Mouse (Mus musculus) myocyte (in vitro differentiated cells): ENCODE results near the gene Adprhl2. TPM values are rescaled to one million over a fixed set of nuclear protein-coding genes. Genes with fewer than 3 reads are reported as not detected.

ENCODE experiments used
- H3K27me3 ChIP-seq: one replicate; pipeline ENCODE4 v1.6.1; 2011; ENCODE audit not compliant: control insufficient read depth, insufficient read depth, insufficient read length
- H3K36me3 ChIP-seq: one replicate; pipeline ENCODE4 v1.6.1; 2011; ENCODE audit not compliant: control insufficient read depth, insufficient read depth
- H3K4me2 ChIP-seq: one replicate; pipeline ENCODE4 v1.6.1; 2011; ENCODE audit warnings: low read depth, control low read depth
- H3K4me3 ChIP-seq: one replicate; pipeline ENCODE4 v1.5.1; 2011; ENCODE audit warnings: mild to moderate bottlenecking, control low read depth, moderate library complexity
- H3K79me2 ChIP-seq: one replicate; pipeline ENCODE4 v1.6.1; 2011; ENCODE audit not compliant: control insufficient read depth, insufficient read depth
- H3ac ChIP-seq: one replicate; pipeline ENCODE4 v1.6.1; 2011; ENCODE audit not compliant: control insufficient read depth, insufficient read length
- CEBPB ChIP-seq: IDR thresholded peaks from 2 replicates; pipeline ENCODE4 v1.6.1; 2011; ENCODE audit warnings: mild to moderate bottlenecking, moderate library complexity; ENCODE audit not compliant: poor library complexity, insufficient read depth, severe bottlenecking
- E2F4 ChIP-seq: IDR thresholded peaks from one replicate; pipeline ENCODE4 v1.6.1; 2011; ENCODE audit warnings: mild to moderate bottlenecking, control low read depth, moderate library complexity; ENCODE audit not compliant: insufficient read depth
- MAX ChIP-seq: IDR thresholded peaks from one replicate; pipeline ENCODE4 v1.6.1; 2011; ENCODE audit warnings: low read depth, mild to moderate bottlenecking, control low read depth
- MYOD1 ChIP-seq, 3 experiments: IDR thresholded peaks; one replicate each; pipeline ENCODE4 v1.6.1; 2011; ENCODE audit warnings: control low read depth in 2 of 3, low read depth in 2 of 3, mild to moderate bottlenecking in 2 of 3, moderate library complexity in 1 of 3; ENCODE audit not compliant: insufficient read length in 2 of 3, control insufficient read depth in 1 of 3
- MYOG ChIP-seq, 3 experiments: IDR thresholded peaks; one replicate each; pipeline ENCODE4 v1.6.1; 2011; ENCODE audit warnings: control low read depth in 2 of 3, low read depth in 2 of 3, mild to moderate bottlenecking in 2 of 3; ENCODE audit not compliant: insufficient read length in 2 of 3, control insufficient read depth in 1 of 3, insufficient read depth in 1 of 3
- POLR2A ChIP-seq: IDR thresholded peaks from one replicate; pipeline ENCODE4 v1.6.1; 2011; ENCODE audit warnings: low read depth, mild to moderate bottlenecking, control low read depth, moderate library complexity; ENCODE audit not compliant: insufficient read length
- POLR2AphosphoS2 ChIP-seq: IDR thresholded peaks from one replicate; pipeline ENCODE4 v1.6.1; 2011; ENCODE audit warnings: low read depth, control low read depth; ENCODE audit not compliant: insufficient read length
- REST ChIP-seq: IDR thresholded peaks from one replicate; pipeline ENCODE4 v1.6.1; 2011; ENCODE audit warnings: mild to moderate bottlenecking, control low read depth, moderate library complexity; ENCODE audit not compliant: insufficient read depth, insufficient read length
- SRF ChIP-seq: IDR thresholded peaks from one replicate; pipeline ENCODE4 v1.6.1; 2011; ENCODE audit warnings: low read depth; ENCODE audit not compliant: control insufficient read depth, insufficient read length
- TCF12 ChIP-seq: IDR thresholded peaks from one replicate; pipeline ENCODE4 v1.6.1; 2011; ENCODE audit warnings: mild to moderate bottlenecking, control low read depth; ENCODE audit not compliant: poor library complexity, insufficient read depth, severe bottlenecking
- TCF3 ChIP-seq: IDR thresholded peaks from one replicate; pipeline ENCODE4 v1.6.1; 2011; ENCODE audit warnings: low read depth, control low read depth; ENCODE audit not compliant: insufficient read length
- USF1 ChIP-seq: IDR thresholded peaks from one replicate; pipeline ENCODE4 v1.6.1; 2011; ENCODE audit warnings: low read depth, mild to moderate bottlenecking, control low read depth, moderate library complexity
- polyA plus RNA-seq: library from polyadenylated mRNA; unstranded; fragments of >200 nt; fragmentation: generic; extraction: Trizol; gene quantifications from one replicate; pipeline ENCODE4 v1.2.1, GENCODE M21; 2012; ENCODE audit warnings: missing spikeins

Gene Adprhl2
- polyA plus RNA-seq, 1 experiment, result 31.5 TPM

DNA sequence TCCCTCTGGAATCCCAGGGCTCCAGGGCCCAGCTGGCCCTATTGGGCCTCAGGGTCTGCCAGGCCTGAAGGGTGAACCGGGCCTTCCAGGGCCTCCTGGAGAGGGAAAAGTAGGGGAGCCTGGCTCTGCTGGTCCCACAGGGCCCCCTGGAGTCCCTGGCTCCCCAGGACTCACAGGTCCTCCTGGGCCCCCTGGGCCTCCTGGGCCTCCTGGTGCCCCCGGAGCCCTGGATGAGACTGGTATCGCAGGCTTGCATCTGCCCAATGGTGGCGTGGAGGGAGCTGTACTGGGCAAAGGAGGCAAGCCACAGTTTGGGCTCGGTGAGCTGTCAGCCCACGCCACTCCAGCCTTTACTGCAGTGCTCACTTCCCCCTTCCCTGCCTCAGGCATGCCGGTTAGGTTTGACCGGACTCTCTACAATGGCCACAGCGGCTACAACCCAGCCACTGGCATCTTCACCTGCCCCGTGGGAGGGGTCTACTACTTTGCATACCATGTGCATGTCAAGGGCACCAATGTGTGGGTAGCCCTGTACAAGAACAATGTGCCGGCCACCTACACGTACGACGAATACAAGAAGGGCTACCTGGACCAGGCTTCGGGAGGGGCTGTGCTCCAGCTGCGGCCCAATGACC is 9.8 kb downstream of the Adprhl2 start:
- no peaks in the 10 kb centered on the region for H3K79me2 ChIP-seq
- no peak for TF ChIP-seq USF1
- no peak for TF ChIP-seq POLR2A
- no peak for TF ChIP-seq CEBPB
- no peak for TF ChIP-seq TCF3
- no peak for TF ChIP-seq SRF
- TF ChIP-seq TCF12, result no peak
- H3ac ChIP-seq, result no peak overlapping the region
- no peak overlapping the region for H3K4me3 ChIP-seq
- H3K36me3 ChIP-seq, result no peaks in the 10 kb centered on the region
- H3K27me3 ChIP-seq, result no peaks in the 10 kb centered on the region
- H3K4me2 ChIP-seq, result no peak overlapping the region

DNA sequence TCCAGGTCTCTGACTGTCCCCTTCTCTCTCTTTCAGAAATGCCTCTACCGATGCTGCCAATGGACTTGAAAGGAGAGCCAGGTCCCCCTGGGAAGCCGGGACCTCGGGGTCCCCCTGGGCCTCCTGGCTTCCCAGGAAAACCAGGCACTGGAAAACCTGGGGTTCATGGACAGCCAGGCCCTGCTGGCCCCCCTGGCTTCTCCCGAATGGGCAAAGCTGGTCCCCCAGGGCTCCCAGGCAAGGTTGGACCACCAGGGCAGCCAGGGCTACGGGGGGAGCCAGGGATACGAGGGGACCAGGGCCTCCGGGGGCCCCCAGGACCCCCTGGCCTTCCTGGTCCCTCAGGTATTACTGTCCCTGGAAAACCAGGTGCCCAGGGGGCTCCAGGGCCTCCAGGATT is 11.2 kb downstream of the Adprhl2 start:
- Histone ChIP-seq H3K36me3 (no peaks in the 10 kb centered on the region), H3K4me2 (no peak overlapping the region), H3K4me3 (no peak overlapping the region), H3K79me2 (no peaks in the 10 kb centered on the region), H3K27me3 (no peaks in the 10 kb centered on the region), H3ac (no peak overlapping the region)
- no peak for TF ChIP-seq CEBPB
- TF ChIP-seq MYOD1 (IDR thresholded peaks at IDR 0.05; ENCODE audit: control insufficient read depth in 1 of 3, insufficient read length in 2 of 3, low read depth in 2 of 3), result no peak
- TF ChIP-seq SRF, result no peak
- no peak for TF ChIP-seq TCF12
- no peak for TF ChIP-seq E2F4
- TF ChIP-seq TCF3, result no peak
- no peak for TF ChIP-seq MAX
- TF ChIP-seq USF1, result no peak
- no peak for TF ChIP-seq POLR2AphosphoS2
- no peak for TF ChIP-seq MYOG (IDR thresholded peaks at IDR 0.05; ENCODE audit: control insufficient read depth in 1 of 3, insufficient read depth in 1 of 3, insufficient read length in 2 of 3, low read depth in 2 of 3)
- TF ChIP-seq REST, result no peak

DNA sequence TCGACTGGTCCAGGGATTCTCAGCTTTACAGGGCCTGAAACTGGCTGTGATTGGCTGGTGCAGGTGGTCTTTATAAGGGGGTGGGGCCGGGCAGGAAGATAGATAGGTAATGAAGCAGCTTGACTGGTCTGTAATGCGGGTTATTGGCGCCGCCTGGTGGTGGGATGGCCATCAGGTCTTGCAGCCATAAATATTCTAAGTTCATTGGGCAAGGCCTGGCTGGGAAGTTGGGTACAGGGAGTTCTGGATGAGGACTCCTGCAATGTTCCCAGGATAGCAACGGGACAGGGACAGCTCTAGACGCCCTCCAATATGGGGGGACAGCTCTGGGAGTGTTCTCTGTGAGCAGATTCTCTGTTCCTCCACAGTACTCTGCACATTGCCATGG is 11.6 kb downstream of the Adprhl2 start:
- Histone ChIP-seq H3K27me3 (no peaks in the 10 kb centered on the region), H3K4me2 (peak overlapping the region; percentile 73), H3K36me3 (no peaks in the 10 kb centered on the region), H3K79me2 (no peaks in the 10 kb centered on the region), H3K4me3 (no peak overlapping the region), H3ac (no peak overlapping the region)
- TF ChIP-seq MAX, result no peak
- TF ChIP-seq MYOD1 (IDR thresholded peaks at IDR 0.05; ENCODE audit: control insufficient read depth in 1 of 3, insufficient read length in 2 of 3, low read depth in 2 of 3), result peak in 1 of 3 experiments; percentile 3

DNA sequence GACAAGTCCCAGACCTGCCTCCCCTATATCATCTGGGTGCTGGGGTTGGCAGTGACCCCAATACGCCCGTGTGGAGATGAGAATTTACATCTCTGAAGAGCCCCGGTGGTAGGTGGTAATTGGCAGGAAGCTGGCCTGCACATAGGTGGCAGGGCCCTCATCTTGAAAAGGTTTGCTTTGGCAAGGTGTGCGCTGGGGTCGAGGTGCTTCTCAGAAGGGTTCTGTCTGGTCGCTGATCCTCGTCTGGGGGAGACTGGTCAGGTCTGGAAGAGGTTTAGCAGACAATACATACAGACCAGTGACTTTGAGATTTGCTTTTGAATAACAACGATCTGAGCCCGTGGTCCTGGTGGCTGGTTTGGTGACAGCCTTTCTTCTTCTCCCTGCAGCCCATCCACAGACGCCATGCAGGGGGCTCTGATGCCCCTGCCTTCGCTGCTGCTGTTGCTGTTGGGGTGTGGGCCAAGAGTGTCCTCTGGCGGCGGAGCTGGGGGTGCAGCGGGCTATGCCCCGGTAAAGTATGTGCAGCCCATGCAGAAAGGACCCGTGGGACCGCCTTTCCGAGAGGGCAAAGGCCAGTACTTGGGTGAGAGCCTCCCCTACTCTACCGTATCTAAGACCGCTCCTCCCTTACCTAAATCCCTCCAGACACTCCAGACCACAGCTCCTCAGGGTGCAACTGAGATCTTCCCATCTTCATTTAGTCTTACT is 12.1 kb downstream of the Adprhl2 start:
- no peak overlapping the region for H3K4me3 ChIP-seq
- H3K79me2 ChIP-seq, result no peaks in the 10 kb centered on the region

DNA sequence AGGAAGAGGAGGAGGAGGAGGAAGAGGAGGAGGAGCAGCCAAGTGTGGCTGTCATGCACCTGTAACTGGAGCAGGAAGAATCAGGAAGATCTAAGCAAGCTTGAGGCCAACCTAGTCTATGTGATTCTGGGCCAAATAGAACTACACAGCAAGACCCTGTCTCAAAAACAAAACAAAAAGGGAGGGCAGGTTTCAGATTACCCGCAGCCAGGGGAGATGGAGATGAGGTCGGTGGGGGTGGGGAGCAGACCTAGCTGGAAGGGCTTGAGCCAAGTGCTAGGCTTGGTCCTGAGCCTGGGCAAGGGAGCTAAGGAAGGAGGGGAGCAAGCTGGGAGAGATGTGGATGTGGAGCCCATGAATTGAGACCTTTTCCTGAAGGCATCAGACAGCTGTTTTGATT is 14.7 kb downstream of the Adprhl2 start:
- Histone ChIP-seq H3K36me3 (no peaks in the 10 kb centered on the region), H3ac (no peak overlapping the region), H3K27me3 (no peaks in the 10 kb centered on the region), H3K79me2 (no peaks in the 10 kb centered on the region), H3K4me3 (no peak overlapping the region), H3K4me2 (no peak overlapping the region)
- TF ChIP-seq MYOD1 (IDR thresholded peaks at IDR 0.05; ENCODE audit: control insufficient read depth in 1 of 3, insufficient read length in 2 of 3, low read depth in 2 of 3), result no peak
- no peak for TF ChIP-seq SRF
- no peak for TF ChIP-seq MAX
- TF ChIP-seq REST, result no peak
- TF ChIP-seq TCF12, result no peak

More for the DNA sequence above, 12.1 kb downstream of the Adprhl2 start:
- Histone ChIP-seq H3K27me3 (no peaks in the 10 kb centered on the region), H3K36me3 (no peaks in the 10 kb centered on the region), H3K4me2 (peak overlapping the region; percentile 73), H3ac (no peak overlapping the region)
- no peak for TF ChIP-seq POLR2AphosphoS2
- TF ChIP-seq E2F4, result no peak
- TF ChIP-seq TCF12, result no peak
- no peak for TF ChIP-seq MAX
- no peak for TF ChIP-seq REST
- TF ChIP-seq USF1, result no peak
- TF ChIP-seq TCF3, result no peak
- no peak for TF ChIP-seq POLR2A
- TF ChIP-seq SRF, result no peak
- no peak for TF ChIP-seq MYOG (IDR thresholded peaks at IDR 0.05; ENCODE audit: control insufficient read depth in 1 of 3, insufficient read depth in 1 of 3, insufficient read length in 2 of 3, low read depth in 2 of 3)
- TF ChIP-seq MYOD1 (IDR thresholded peaks at IDR 0.05; ENCODE audit: control insufficient read depth in 1 of 3, insufficient read length in 2 of 3, low read depth in 2 of 3), result no peak
- no peak for TF ChIP-seq CEBPB
